Mouse (Mus musculus) limb, embryonic 12.5 days (tissue): ENCODE measurements around the gene Mmel1. TPM values are rescaled to one million over a fixed set of nuclear protein-coding genes. Genes with fewer than 3 reads are reported as not detected.

Experiments used
- ATAC-seq: fragments of 200-750 bp; cut with Nextera tagmentation; 2 replicates; pipeline ENCODE4 v1.8.0; 2017; ENCODE audit warnings: low read depth, moderate TSS enrichment; ENCODE audit not compliant: insufficient number of reproducible peaks, insufficient read depth, low FRiP score, low TSS enrichment
- H3K27ac ChIP-seq: fragments of 300-500 bp; sonication (generic); 2 replicates; pipeline ENCODE4 v1.5.1; 2016; ENCODE audit warnings: mild to moderate bottlenecking, moderate library complexity
- H3K27me3 ChIP-seq: fragments of 300-500 bp; sonication (generic); 2 replicates; pipeline ENCODE4 v1.6.1; 2016; ENCODE audit warnings: mild to moderate bottlenecking, moderate library complexity
- H3K36me3 ChIP-seq: fragments of 300-500 bp; sonication (generic); 2 replicates; pipeline ENCODE4 v1.6.1; 2016; ENCODE audit warnings: mild to moderate bottlenecking, moderate library complexity
- H3K4me1 ChIP-seq: fragments of 300-500 bp; sonication (generic); replicated peaks from 2 replicates; pipeline ENCODE4 v1.6.1; 2016
- H3K4me2 ChIP-seq: fragments of 300-500 bp; sonication (generic); 2 replicates; pipeline ENCODE4 v1.6.1; 2016; ENCODE audit warnings: mild to moderate bottlenecking, moderate library complexity
- H3K4me3 ChIP-seq: fragments of 300-500 bp; sonication (generic); replicated peaks from 2 replicates; pipeline ENCODE4 v1.5.1; 2016; ENCODE audit warnings: mild to moderate bottlenecking
- H3K9ac ChIP-seq: fragments of 300-500 bp; sonication (generic); replicated peaks from 2 replicates; pipeline ENCODE4 v1.6.1; 2016; ENCODE audit warnings: mild to moderate bottlenecking, moderate library complexity
- H3K9me3 ChIP-seq: fragments of 300-500 bp; sonication (generic); 2 replicates; pipeline ENCODE4 v1.6.1; 2016; ENCODE audit warnings: mild to moderate bottlenecking, moderate library complexity
- WGBS: fragments of 180-500 bp; shearing (Covaris S2); methylation state at CpG from one replicate; pipeline ENCODE4 v1.1.7; 2016; 5-methylcytosine and 5-hydroxymethylcytosine counted together
- polyA plus RNA-seq: library from polyadenylated mRNA; unstranded; fragments of >200 nt; fragmentation: Nextera tagmentation; extraction: Ambion mirVana; gene quantifications from 2 replicates; pipeline ENCODE4 v1.2.1, GENCODE M21; 2016

The Mmel1 gene
- polyA plus RNA-seq, 1 experiment from 2014 or later = 0.11 TPM

GRCm38 (mm10) chr4:154853881-154854280 is 15.5 kb upstream of the Mmel1 start:
- H3K36me3 ChIP-seq = no peaks in the 10 kb centered on the region
- H3K4me2 ChIP-seq = no peak overlapping the region
- H3K4me1 ChIP-seq = peaks cover 6% of the 10 kb centered on the region; the same call in 1 of the 2 replicates
- H3K9me3 ChIP-seq = no peaks in the 10 kb centered on the region; the same call in 1 of the 2 replicates
- H3K4me3 ChIP-seq = no peak overlapping the region
- WGBS = 78% methylated on average over 4 of the region's 4 CpGs
- H3K27ac ChIP-seq = no peak overlapping the region
- peaks cover 54% of the 10 kb centered on the region for H3K27me3 ChIP-seq
- no peak for ATAC-seq
- H3K9ac ChIP-seq = no peak overlapping the region

GRCm38 (mm10) chr4:154854676-154855345 is 14.6 kb upstream of the Mmel1 start:
- no peak for ATAC-seq
- Histone ChIP-seq H3K27ac (no peak overlapping the region), H3K4me2 (no peak overlapping the region), H3K4me1 (peaks cover 6% of the 10 kb centered on the region; the same call in 1 of the 2 replicates), H3K4me3 (peak overlapping the region; percentile 57), H3K36me3 (no peaks in the 10 kb centered on the region), H3K9ac (no peak overlapping the region), H3K27me3 (peaks cover 59% of the 10 kb centered on the region), H3K9me3 (no peaks in the 10 kb centered on the region; the same call in 1 of the 2 replicates)
- WGBS = 59% methylated on average over 12 of the region's 12 CpGs

- Histone ChIP-seq H3K27me3 (peaks cover 64% of the 10 kb centered on the region), H3K36me3 (no peaks in the 10 kb centered on the region), H3K4me2 (peak overlapping the region; percentile 92), H3K9me3 (no peaks in the 10 kb centered on the region; the same call in 1 of the 2 replicates), H3K9ac (peak overlapping the region; percentile 56), H3K4me3 (peak overlapping the region; percentile 57), H3K4me1 (peaks cover 6% of the 10 kb centered on the region; the same call in 1 of the 2 replicates), H3K27ac (no peak overlapping the region)
- under 1% methylated on average over 93 of the region's 110 CpGs for WGBS
- peak; percentile 83 for ATAC-seq
Observed at GRCm38 (mm10) chr4:154855721-154856479, 13.5 kb upstream of the Mmel1 start.

- Histone ChIP-seq H3K27me3 (peaks cover 64% of the 10 kb centered on the region), H3K9me3 (no peaks in the 10 kb centered on the region; the same call in 1 of the 2 replicates), H3K4me1 (peaks cover 6% of the 10 kb centered on the region; the same call in 1 of the 2 replicates), H3K4me3 (peak overlapping the region; percentile 57), H3K27ac (no peak overlapping the region), H3K9ac (peak overlapping the region; percentile 56), H3K4me2 (peak overlapping the region; percentile 92), H3K36me3 (no peaks in the 10 kb centered on the region)
- ATAC-seq = no peak
- 16% methylated on average over 9 of the region's 9 CpGs for WGBS
Observed at GRCm38 (mm10) chr4:154856480-154856837, 12.9 kb upstream of the Mmel1 start.

GRCm38 (mm10) chr4:154856882-154857281 is 12.5 kb upstream of the Mmel1 start:
- WGBS = 86% methylated on average over 7 of the region's 7 CpGs
- no peak overlapping the region for H3K9ac ChIP-seq
- H3K9me3 ChIP-seq = no peaks in the 10 kb centered on the region; the same call in 1 of the 2 replicates
- H3K4me3 ChIP-seq = peak overlapping the region; percentile 57
- peaks cover 65% of the 10 kb centered on the region for H3K27me3 ChIP-seq
- H3K4me2 ChIP-seq = peak overlapping the region; percentile 92
- no peaks in the 10 kb centered on the region for H3K36me3 ChIP-seq
- ATAC-seq = no peak
- no peak overlapping the region for H3K27ac ChIP-seq
- H3K4me1 ChIP-seq = peaks cover 6% of the 10 kb centered on the region; the same call in 1 of the 2 replicates

GRCm38 (mm10) chr4:154857366-154858240 is 11.8 kb upstream of the Mmel1 start:
- Histone ChIP-seq H3K4me2 (no peak overlapping the region), H3K4me1 (peaks cover 6% of the 10 kb centered on the region; the same call in 1 of the 2 replicates), H3K36me3 (no peaks in the 10 kb centered on the region), H3K27me3 (peaks cover 65% of the 10 kb centered on the region), H3K9ac (no peak overlapping the region), H3K4me3 (no peak overlapping the region), H3K27ac (no peak overlapping the region), H3K9me3 (no peaks in the 10 kb centered on the region; the same call in 1 of the 2 replicates)
- ATAC-seq = no peak
- 75% methylated on average over 10 of the region's 10 CpGs for WGBS

GRCm38 (mm10) chr4:154858601-154859000 is 10.8 kb upstream of the Mmel1 start:
- H3K9ac ChIP-seq = no peak overlapping the region
- H3K4me3 ChIP-seq = no peak overlapping the region
- 76% methylated on average over 3 of the region's 3 CpGs for WGBS
- peaks cover 57% of the 10 kb centered on the region for H3K27me3 ChIP-seq
- no peak overlapping the region for H3K4me2 ChIP-seq
- H3K9me3 ChIP-seq = no peaks in the 10 kb centered on the region; the same call in 1 of the 2 replicates
- H3K27ac ChIP-seq = no peak overlapping the region
- peaks cover 6% of the 10 kb centered on the region; the same call in 1 of the 2 replicates for H3K4me1 ChIP-seq
- no peak for ATAC-seq
- H3K36me3 ChIP-seq = no peaks in the 10 kb centered on the region

- no peaks in the 10 kb centered on the region for H3K36me3 ChIP-seq
- no peak overlapping the region for H3K4me2 ChIP-seq
- WGBS = 75% methylated on average over 5 of the region's 5 CpGs
- H3K27ac ChIP-seq = no peak overlapping the region
- H3K4me1 ChIP-seq = peaks cover 14% of the 10 kb centered on the region
- no peaks in the 10 kb centered on the region; the same call in 1 of the 2 replicates for H3K9me3 ChIP-seq
- H3K9ac ChIP-seq = no peak overlapping the region
- H3K27me3 ChIP-seq = peaks cover 24% of the 10 kb centered on the region
- no peak for ATAC-seq
- no peak overlapping the region for H3K4me3 ChIP-seq
Observed at GRCm38 (mm10) chr4:154861967-154862366, 7.4 kb upstream of the Mmel1 start.

- H3K4me3 ChIP-seq = no peak overlapping the region
- no peaks in the 10 kb centered on the region for H3K36me3 ChIP-seq
- no peak overlapping the region for H3K9ac ChIP-seq
- H3K9me3 ChIP-seq = no peaks in the 10 kb centered on the region
- WGBS = 88% methylated on average over 3 of the region's 3 CpGs
- ATAC-seq = no peak
- peaks cover 14% of the 10 kb centered on the region for H3K4me1 ChIP-seq
- H3K27me3 ChIP-seq = peaks cover 19% of the 10 kb centered on the region
- peak overlapping the region; percentile 88; the same call in 1 of the 2 replicates for H3K27ac ChIP-seq
- H3K4me2 ChIP-seq = peak overlapping the region; percentile 59; the same call in 1 of the 2 replicates
Observed at GRCm38 (mm10) chr4:154863436-154863935, 5.9 kb upstream of the Mmel1 start.

GRCm38 (mm10) chr4:154864271-154864771 is 5.1 kb upstream of the Mmel1 start:
- under 1% methylated on average over 18 of the region's 18 CpGs for WGBS
- ATAC-seq = peak; percentile 87
- Histone ChIP-seq H3K4me1 (peaks cover 14% of the 10 kb centered on the region), H3K9me3 (no peaks in the 10 kb centered on the region), H3K27me3 (peaks cover 16% of the 10 kb centered on the region), H3K27ac (peak overlapping the region; percentile 88), H3K36me3 (no peaks in the 10 kb centered on the region), H3K4me2 (peak overlapping the region; percentile 59), H3K4me3 (peak overlapping the region; percentile 33), H3K9ac (peak overlapping the region; percentile 47; the same call in 1 of the 2 replicates)
